Mouse (Mus musculus): ENCODE measurements around the gene Itpka.

DNA sequence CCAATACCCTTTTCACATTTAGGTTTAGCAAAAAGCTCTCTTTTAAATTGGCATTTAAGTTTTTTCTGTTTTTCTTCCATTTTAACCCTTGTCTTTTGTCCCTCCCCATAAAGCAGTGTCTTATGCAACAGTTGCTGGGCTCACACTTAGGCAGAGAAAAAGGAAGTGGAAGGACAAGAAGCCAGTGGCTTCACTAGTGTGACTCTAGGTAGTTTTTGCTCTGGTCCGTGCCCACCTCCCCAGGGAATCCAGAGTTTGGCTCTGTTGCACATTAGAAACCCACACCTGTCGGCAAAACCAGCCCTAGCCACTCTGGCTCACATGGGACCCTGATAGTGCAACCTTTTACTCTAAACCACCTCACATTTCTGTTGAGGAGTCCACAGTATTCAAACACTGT is 43.7 kb upstream of the Itpka start:
- TF ChIP-seq CTCF (IDR thresholded peaks at IDR 0.05; ENCODE audit: low read depth) = no peak
- TF ChIP-seq EP300 (IDR thresholded peaks at IDR 0.05; ENCODE audit: low read depth) = no peak
